Mouse (Mus musculus) thymus, adult 2 months (tissue): ENCODE results near the gene Arl2bp. TPM values are rescaled to one million over a fixed set of nuclear protein-coding genes. Genes with fewer than 3 reads are reported as not detected.

ENCODE experiments used
- DNase-seq: peaks from one replicate; pipeline ENCODE4 v3.0.0; 2021
- H3K27ac ChIP-seq: fragments of 200-500 bp; 2 replicates; pipeline ENCODE4 v1.5.1; 2012; ENCODE audit warnings: low read length, control low read depth; ENCODE audit not compliant: control insufficient read depth, insufficient read depth
- H3K27me3 ChIP-seq: fragments of 200-500 bp; 2 replicates; pipeline ENCODE4 v1.6.1; 2012; ENCODE audit warnings: mild to moderate bottlenecking, low read length, moderate library complexity, mixed read lengths; ENCODE audit not compliant: control insufficient read depth, insufficient read depth
- H3K36me3 ChIP-seq: fragments of 200-500 bp; 2 replicates; pipeline ENCODE4 v1.6.1; 2012; ENCODE audit warnings: mild to moderate bottlenecking, low read length, moderate library complexity; ENCODE audit not compliant: control insufficient read depth, insufficient read depth
- H3K4me1 ChIP-seq: fragments of 200-500 bp; replicated peaks from 2 replicates; pipeline ENCODE4 v1.6.1; 2012; ENCODE audit warnings: low read length; ENCODE audit not compliant: control insufficient read depth, insufficient read depth
- H3K4me3 ChIP-seq: fragments of 200-500 bp; 2 replicates; pipeline ENCODE4 v1.5.1; 2012; ENCODE audit warnings: mild to moderate bottlenecking, low read length, control low read depth, moderate library complexity; ENCODE audit not compliant: control insufficient read depth, insufficient read depth
- CTCF ChIP-seq: fragments of 200-500 bp; IDR thresholded peaks from 2 replicates; pipeline ENCODE4 v1.5.1; 2012; ENCODE audit warnings: mild to moderate bottlenecking, control low read depth, low read length, moderate library complexity, borderline replicate concordance; ENCODE audit not compliant: control insufficient read depth, poor library complexity, insufficient read depth; ENCODE audit errors: extremely low read depth
- POLR2A ChIP-seq: fragments of 200-500 bp; IDR thresholded peaks from 2 replicates; pipeline ENCODE4 v1.6.1; 2012; ENCODE audit warnings: mild to moderate bottlenecking, low read length, control low read depth, moderate library complexity; ENCODE audit not compliant: control insufficient read depth, poor library complexity, insufficient read depth; ENCODE audit errors: extremely low read depth
- WGBS: fragments of 180-500 bp; shearing (Covaris S2); methylation state at CpG from one replicate; pipeline ENCODE4 v1.1.7; 2018; 5-methylcytosine and 5-hydroxymethylcytosine counted together
- polyA plus RNA-seq: library from polyadenylated mRNA; depleted of rRNA; stranded (reverse); fragments of >200 nt; gene quantifications from 2 replicates; pipeline ENCODE4 v1.2.3, GENCODE M21; 2012

The Arl2bp gene
- polyA plus RNA-seq, 1 experiment: 76.7 TPM

DNA sequence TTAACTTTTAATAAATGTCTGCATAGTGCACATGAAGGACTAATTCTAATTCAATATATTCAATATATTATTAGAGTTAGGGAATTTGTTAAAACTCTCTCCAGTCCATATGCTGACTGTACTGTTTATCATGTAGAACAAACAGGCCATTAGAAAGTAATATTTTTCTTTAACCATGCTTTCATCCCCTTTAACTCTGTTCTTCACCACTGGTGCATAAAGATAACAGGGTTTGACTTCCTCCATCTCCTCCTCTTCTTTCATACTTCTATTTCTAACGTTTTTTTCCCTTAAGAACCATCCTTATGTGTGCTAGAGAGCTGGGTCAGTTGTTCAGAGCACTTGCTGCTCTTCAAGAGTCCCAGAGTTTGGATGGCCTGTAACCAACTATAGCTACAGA is 21.2 kb upstream of the Arl2bp start:
- no peak for TF ChIP-seq CTCF
- no peak for TF ChIP-seq POLR2A
- no peak for DNase-seq
- 71% methylated on average over 1 of the region's 1 CpGs for WGBS
- peaks cover 56% of the 10 kb centered on the region for H3K36me3 ChIP-seq
- H3K4me1 ChIP-seq: no peaks in the 10 kb centered on the region
- no peak overlapping the region for H3K4me3 ChIP-seq
- H3K27ac ChIP-seq: no peak overlapping the region
- H3K27me3 ChIP-seq: no peaks in the 10 kb centered on the region

- no peak for TF ChIP-seq POLR2A
- no peak for TF ChIP-seq CTCF
- 95% methylated on average over 3 of the region's 3 CpGs for WGBS
- no peak overlapping the region for H3K27ac ChIP-seq
- no peaks in the 10 kb centered on the region for H3K4me1 ChIP-seq
- no peaks in the 10 kb centered on the region for H3K27me3 ChIP-seq
- no peak for DNase-seq
- H3K36me3 ChIP-seq: peaks cover 53% of the 10 kb centered on the region
- no peak overlapping the region for H3K4me3 ChIP-seq
Observed at GRCm38 (mm10) chr8:94646165-94646564, 20.2 kb upstream of the Arl2bp start.

- TF ChIP-seq POLR2A: no peak
- no peak for TF ChIP-seq CTCF
- no peak for DNase-seq
- H3K27me3 ChIP-seq: no peaks in the 10 kb centered on the region
- 93% methylated on average over 3 of the region's 3 CpGs for WGBS
- H3K27ac ChIP-seq: no peak overlapping the region
- no peak overlapping the region for H3K4me3 ChIP-seq
- no peaks in the 10 kb centered on the region for H3K4me1 ChIP-seq
- H3K36me3 ChIP-seq: peaks cover 54% of the 10 kb centered on the region
Observed at GRCm38 (mm10) chr8:94649496-94649895, 16.9 kb upstream of the Arl2bp start.

- no peak for DNase-seq
- Histone ChIP-seq H3K4me3 (no peak overlapping the region), H3K36me3 (peaks cover 46% of the 10 kb centered on the region), H3K4me1 (no peaks in the 10 kb centered on the region), H3K27me3 (no peaks in the 10 kb centered on the region), H3K27ac (no peak overlapping the region)
- WGBS: 96% methylated on average over 3 of the region's 3 CpGs
- TF ChIP-seq POLR2A: no peak
- no peak for TF ChIP-seq CTCF
Observed at GRCm38 (mm10) chr8:94652951-94653350, 13.4 kb upstream of the Arl2bp start.

DNA sequence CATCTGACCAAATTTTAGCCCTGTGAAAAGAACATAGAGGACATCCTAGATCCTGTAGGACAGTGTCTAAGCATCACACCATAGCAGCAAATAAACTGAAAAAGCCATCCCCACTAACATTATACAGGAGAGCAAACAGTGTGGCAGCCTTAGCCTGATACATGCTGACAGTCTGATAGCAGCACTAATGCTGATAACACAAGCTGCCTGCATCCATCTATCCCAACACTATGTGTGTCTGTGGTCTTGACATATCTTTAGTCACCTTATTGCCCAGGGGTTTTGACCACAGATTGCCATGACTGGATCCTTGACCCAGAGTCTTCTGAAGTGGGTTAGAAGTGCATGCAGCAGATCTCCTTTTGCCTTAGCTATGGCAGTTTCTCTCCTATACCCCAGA is 11.4 kb upstream of the Arl2bp start:
- DNase-seq: no peak
- Histone ChIP-seq H3K4me3 (no peak overlapping the region), H3K36me3 (peaks cover 42% of the 10 kb centered on the region), H3K27me3 (no peaks in the 10 kb centered on the region), H3K27ac (no peak overlapping the region), H3K4me1 (no peaks in the 10 kb centered on the region)
- TF ChIP-seq POLR2A: no peak

DNA sequence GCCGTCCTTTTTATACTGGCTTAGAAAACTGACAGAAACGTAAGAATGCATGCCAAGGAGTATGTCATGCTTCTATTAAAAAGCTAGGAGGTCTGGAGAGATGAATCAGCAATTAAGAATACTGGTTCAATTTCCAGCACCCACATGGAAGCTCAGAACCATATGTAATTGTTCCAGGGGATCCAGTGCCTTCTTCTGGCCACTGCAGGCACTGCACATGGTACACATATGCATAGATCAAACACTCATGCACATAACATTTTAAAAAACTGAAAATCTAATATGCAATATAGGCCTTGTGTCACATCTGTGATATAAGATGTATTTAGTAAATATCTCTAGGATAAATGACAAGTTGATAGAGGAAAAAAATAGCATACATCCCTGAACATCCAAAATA is 8.4 kb upstream of the Arl2bp start:
- no peak for TF ChIP-seq POLR2A
- no peak for TF ChIP-seq CTCF
- Histone ChIP-seq H3K36me3 (peaks cover 23% of the 10 kb centered on the region), H3K27ac (no peak overlapping the region)

DNA sequence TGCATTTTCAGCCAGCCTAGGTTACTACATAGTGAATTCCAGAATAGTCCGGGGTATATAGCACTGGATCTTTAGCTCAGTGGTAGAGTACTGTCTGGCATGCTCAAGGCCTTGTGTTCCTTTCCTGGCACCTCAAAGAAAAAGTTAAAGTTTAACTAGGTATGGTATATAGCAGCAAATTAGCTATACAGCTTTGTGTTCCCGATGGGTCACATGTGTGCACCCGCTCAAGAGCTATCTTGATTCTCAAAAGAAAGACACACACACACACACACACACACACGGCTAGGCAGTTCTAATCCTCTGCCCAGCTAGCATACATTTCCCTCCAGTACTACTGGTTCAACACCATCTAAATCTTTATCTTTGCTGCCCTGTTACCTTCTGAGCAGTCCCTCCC is 6.0 kb upstream of the Arl2bp start:
- Histone ChIP-seq H3K27ac (no peak overlapping the region), H3K27me3 (no peaks in the 10 kb centered on the region), H3K4me3 (no peak overlapping the region), H3K4me1 (no peaks in the 10 kb centered on the region), H3K36me3 (peaks cover 15% of the 10 kb centered on the region)
- TF ChIP-seq CTCF: no peak
- no peak for TF ChIP-seq POLR2A
- WGBS: 97% methylated on average over 4 of the region's 4 CpGs
- no peak for DNase-seq

More for the DNA sequence above, 8.4 kb upstream of the Arl2bp start:
- Histone ChIP-seq H3K27me3 (no peaks in the 10 kb centered on the region), H3K4me1 (no peaks in the 10 kb centered on the region), H3K4me3 (no peak overlapping the region)
- 96% methylated on average over 2 of the region's 2 CpGs for WGBS
- no peak for DNase-seq
